Mouse (Mus musculus) limb, embryonic 11.5 days (tissue): Measurements from ENCODE around the gene Gdpd4. TPM values are rescaled to one million over a fixed set of nuclear protein-coding genes. Genes with fewer than 3 reads are reported as not detected.

Experiments
- ATAC-seq: fragments of 200-750 bp; cut with Nextera tagmentation; 2 replicates; pipeline ENCODE4 v1.8.0; 2017; ENCODE audit warnings: low read depth; ENCODE audit not compliant: insufficient number of reproducible peaks, low FRiP score, low TSS enrichment
- DNase-seq: peaks from one replicate; pipeline ENCODE4 v3.0.0-alpha.2; 2015; ENCODE audit warnings: low spot score
- H3K27ac ChIP-seq: fragments of 300-500 bp; sonication (generic); replicated peaks from 2 replicates; pipeline ENCODE4 v1.5.1; 2014; ENCODE audit warnings: low read depth, mild to moderate bottlenecking, low read length
- H3K27me3 ChIP-seq: fragments of 300-500 bp; sonication (generic); 2 replicates; pipeline ENCODE4 v1.6.1; 2014; ENCODE audit warnings: mild to moderate bottlenecking, low read length, mixed read lengths; ENCODE audit not compliant: control insufficient read depth, insufficient read depth
- H3K36me3 ChIP-seq: fragments of 300-500 bp; sonication (generic); 2 replicates; pipeline ENCODE4 v1.6.1; 2014; ENCODE audit warnings: mild to moderate bottlenecking, low read length, moderate library complexity, mixed read lengths; ENCODE audit not compliant: control insufficient read depth, insufficient read depth
- H3K4me1 ChIP-seq: fragments of 300-500 bp; sonication (generic); 2 replicates; pipeline ENCODE4 v1.6.1; 2014; ENCODE audit warnings: low read length, mixed read lengths; ENCODE audit not compliant: control insufficient read depth, insufficient read depth
- H3K4me2 ChIP-seq: fragments of 300-500 bp; sonication (generic); 2 replicates; pipeline ENCODE4 v1.6.1; 2014; ENCODE audit warnings: low read depth, mild to moderate bottlenecking, moderate library complexity; ENCODE audit not compliant: severe bottlenecking
- H3K4me3 ChIP-seq: fragments of 300-500 bp; sonication (generic); 2 replicates; pipeline ENCODE4 v1.5.1; 2014; ENCODE audit warnings: low read depth, low read length
- H3K9ac ChIP-seq: fragments of 300-500 bp; sonication (generic); 2 replicates; pipeline ENCODE4 v1.6.1; 2014; ENCODE audit warnings: mild to moderate bottlenecking, low read length
- H3K9me3 ChIP-seq: fragments of 300-500 bp; sonication (generic); 2 replicates; pipeline ENCODE4 v1.6.1; 2016; ENCODE audit warnings: low read length; ENCODE audit not compliant: control insufficient read depth
- WGBS: fragments of 180-500 bp; shearing (Covaris S2); extraction: QIAGEN DNeasy Blood & Tissue Kit; methylation state at CpG from one replicate; pipeline ENCODE4 v1.1.7; 2014; 5-methylcytosine and 5-hydroxymethylcytosine counted together
- polyA plus RNA-seq: library from polyadenylated mRNA; unstranded; fragments of >200 nt; fragmentation: Nextera tagmentation; extraction: Ambion mirVana; gene quantifications from 2 replicates; pipeline ENCODE4 v1.2.1, GENCODE M21; 2014

Gdpd4 gene
- polyA plus RNA-seq, 1 experiment from 2014 or later, result not detected

DNA sequence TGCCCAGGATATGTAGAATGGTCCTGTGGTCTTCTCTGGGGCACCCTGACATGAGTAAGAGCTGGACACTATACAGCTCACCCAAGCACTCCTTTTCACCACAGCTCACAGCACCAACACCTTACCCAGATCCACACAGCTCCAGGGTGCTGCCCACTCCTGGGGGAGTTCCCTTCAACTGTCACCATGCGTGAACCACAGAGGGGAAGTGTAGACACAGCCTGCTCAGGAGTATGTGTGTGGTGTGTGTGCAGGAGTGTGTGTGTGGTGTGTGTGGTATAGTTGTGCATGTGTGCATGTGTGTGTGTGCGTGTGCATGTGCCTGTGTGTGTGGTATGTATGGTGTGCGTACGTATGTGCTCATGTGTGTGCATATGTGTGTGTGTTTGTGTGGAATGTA is 176.1 kb downstream of the Gdpd4 start:
- no peak overlapping the region for H3K4me3 ChIP-seq
- 95% methylated on average over 4 of the region's 4 CpGs for whole genome bisulfite sequencing
- ATAC-seq (no peak), DNase-seq (no peak)
- H3K27me3 ChIP-seq, result no peaks in the 10 kb centered on the region
- H3K36me3 ChIP-seq, result peaks cover 3% of the 10 kb centered on the region
- no peak overlapping the region for H3K27ac ChIP-seq
- H3K9ac ChIP-seq, result no peak overlapping the region
- H3K4me1 ChIP-seq, result no peaks in the 10 kb centered on the region
- no peaks in the 10 kb centered on the region for H3K9me3 ChIP-seq
- H3K4me2 ChIP-seq, result no peak overlapping the region

DNA sequence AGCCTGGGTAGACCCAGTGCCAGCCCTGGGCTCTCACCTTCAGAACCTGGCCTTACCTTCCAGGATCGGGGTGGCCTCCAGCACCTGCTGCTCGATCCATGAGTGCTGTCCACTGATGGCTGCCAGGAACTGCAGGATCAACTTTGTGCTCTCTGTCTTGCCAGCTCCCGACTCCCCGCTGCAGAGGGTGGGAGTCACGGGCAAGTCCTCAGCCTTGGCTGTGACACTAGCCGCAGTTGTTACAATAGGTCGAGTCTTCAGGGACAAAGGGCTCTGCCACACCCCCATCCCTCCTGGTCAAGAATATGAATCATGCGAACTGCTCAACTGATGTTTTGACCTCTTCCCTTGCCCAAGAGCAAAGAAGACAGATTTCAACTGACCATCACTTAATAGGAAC is 177.8 kb downstream of the Gdpd4 start:
- H3K27ac ChIP-seq, result no peak overlapping the region
- WGBS, result 93% methylated on average over 8 of the region's 8 CpGs

More for the DNA sequence above, 177.8 kb downstream of the Gdpd4 start:
- Histone ChIP-seq H3K4me1 (no peaks in the 10 kb centered on the region), H3K4me3 (no peak overlapping the region), H3K4me2 (no peak overlapping the region), H3K36me3 (peaks cover 3% of the 10 kb centered on the region), H3K9me3 (no peaks in the 10 kb centered on the region), H3K9ac (no peak overlapping the region), H3K27me3 (no peaks in the 10 kb centered on the region)
- ATAC-seq (no peak), DNase-seq (no peak)

Other genes with a start within 250 kb of the Gdpd4 start
- 282 and 286 TPM in 2 replicates for gene Clns1a, start 223.3 kb upstream of the Gdpd4 start, polyA plus RNA-seq
- 2.7 and 2.8 TPM in 2 replicates for gene Aqp11, start 181.7 kb upstream of the Gdpd4 start, polyA plus RNA-seq
- 33.2 and 39.4 TPM in 2 replicates for gene Pak1, start 131.4 kb upstream of the Gdpd4 start, polyA plus RNA-seq
- gene Myo7a, start 199.6 kb downstream of the Gdpd4 start, polyA plus RNA-seq, result 14.0 and 15.7 TPM in 2 replicates
- gene Omp, start 225.5 kb downstream of the Gdpd4 start, polyA plus RNA-seq, result 0.14 and 0.20 TPM in 2 replicates